Mouse (Mus musculus) spleen, adult 2 months (tissue): ENCODE results near the gene Eif2b1.

Experiments used
- CTCF ChIP-seq: fragments of 200-500 bp; IDR thresholded peaks from 2 replicates; pipeline ENCODE4 v1.5.1; 2011; ENCODE audit warnings: mild to moderate bottlenecking, inconsistent platforms; ENCODE audit not compliant: insufficient read depth, insufficient read length, insufficient replicate concordance; ENCODE audit errors: extremely low read depth
- POLR2A ChIP-seq: fragments of 200-500 bp; IDR thresholded peaks from 2 replicates; pipeline ENCODE4 v1.6.1; 2011; ENCODE audit warnings: low read depth, low read length, inconsistent platforms

GRCm38 (mm10) chr5:124582515-124582914 lies 3.6 kb upstream of the Eif2b1 start:
- TF ChIP-seq CTCF (no peak), POLR2A (no peak)
